Mouse (Mus musculus): Measurements from ENCODE around the gene Ctla2b. TPM values are rescaled to one million over a fixed set of nuclear protein-coding genes. Genes with fewer than 3 reads are reported as not detected.

Gene Ctla2b
- 6.6 TPM for polyA plus RNA-seq (2014; fragmentation: Illumina TruSeq; extraction: RNeasy Lipid Tissue Mini Kit (QIAGEN cat#74804); ENCODE audit: low read depth, low replicate concordance)

DNA sequence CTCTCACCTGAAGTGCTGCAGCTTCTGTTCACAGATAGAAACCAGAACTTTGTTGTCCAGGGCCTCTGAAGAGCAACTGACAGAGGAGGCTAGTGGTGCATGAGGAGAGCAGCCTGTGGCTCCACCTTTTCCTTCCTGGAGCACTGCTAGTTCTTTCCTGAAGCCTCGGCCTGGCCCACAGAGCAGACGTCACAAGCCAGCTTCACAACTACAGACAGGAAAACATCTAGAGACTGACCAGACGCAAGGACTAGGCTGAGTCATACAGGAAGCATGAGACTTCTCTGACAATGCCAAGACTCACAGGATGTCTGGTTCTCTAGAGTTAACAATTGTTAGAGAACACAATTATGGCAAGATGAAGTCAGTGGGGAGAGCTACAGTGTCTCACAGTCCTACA lies at the start of gene Ctla2b:
Gene Ctla2b, minus strand, starts transcription at position 120 of the 400 bp plus-strand sequence.

DNA sequence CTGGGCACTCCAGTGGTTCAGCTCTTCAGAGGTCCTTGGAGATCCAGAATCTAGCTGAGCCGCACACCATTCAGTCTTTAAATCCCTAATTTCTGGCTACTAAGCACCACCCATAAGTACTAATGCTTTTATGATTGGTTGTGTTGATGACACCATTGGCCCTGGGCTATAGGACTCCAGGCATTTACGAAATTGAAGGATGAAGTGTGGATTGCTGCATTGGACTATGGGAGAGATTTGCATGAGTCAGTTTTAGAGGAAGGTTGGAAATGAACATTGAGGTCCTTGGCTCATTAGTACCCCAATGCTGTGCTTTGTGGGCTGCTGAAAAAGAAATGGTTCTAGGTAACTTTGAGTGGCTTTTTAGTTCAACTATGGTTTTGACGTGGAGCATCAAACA lies 44.6 kb upstream of the Ctla2b start, which contains the start of gene Tpbpa:
Gene Tpbpa, minus strand, starts transcription at position 101 of the 400 bp plus-strand sequence.

DNA sequence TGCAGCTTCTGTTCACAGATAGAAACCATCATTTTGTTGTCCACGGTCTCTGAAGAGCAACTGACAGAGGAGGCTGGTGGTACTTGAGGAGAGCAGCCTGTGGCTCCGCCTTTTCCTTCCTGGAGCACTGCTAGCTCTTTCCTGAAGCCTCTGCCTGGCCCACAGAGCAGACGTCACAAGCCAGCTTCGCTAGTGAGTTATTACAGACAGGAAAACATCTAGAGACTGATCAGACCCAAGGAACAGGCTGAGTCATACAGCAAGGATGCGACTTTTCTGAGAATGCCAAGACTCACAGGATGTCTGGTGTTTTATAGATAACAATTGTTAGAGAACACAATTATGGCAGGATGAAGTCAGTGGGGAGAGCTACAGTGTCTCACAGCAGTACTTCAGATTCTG lies 39.3 kb upstream of the Ctla2b start, which contains the start of the genes Gm49391 and Ctla2a:
Gene Gm49391, minus strand, starts transcription at position 72 of the 402 bp plus-strand sequence.
Gene Ctla2a, minus strand, starts transcription at position 126 of the 402 bp plus-strand sequence.

DNA sequence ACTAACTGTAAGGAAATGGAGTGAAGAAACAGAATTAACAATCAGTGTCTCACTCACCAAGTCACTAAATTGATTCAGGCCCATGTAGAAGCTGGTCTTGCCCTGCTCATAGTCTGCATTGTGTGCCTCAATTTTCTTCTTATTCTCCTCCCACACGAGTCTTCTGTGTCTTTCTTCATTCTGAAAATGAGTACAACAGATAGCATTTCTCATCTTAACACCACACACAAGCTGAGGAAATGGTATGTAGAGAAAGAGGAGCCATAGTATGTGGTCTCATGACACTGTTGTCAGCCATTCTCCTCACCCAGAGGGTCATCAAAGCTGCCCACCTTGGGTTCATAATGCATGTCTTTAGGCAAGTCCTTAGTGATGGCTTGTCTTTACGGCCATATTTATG lies 38.2 kb upstream of the Ctla2b start, which contains the start of gene Gm49393:
Gene Gm49393, minus strand, starts transcription at position 101 of the 400 bp plus-strand sequence.

GRCm38 (mm10) chr13:60904780-60905179 lies 7.5 kb upstream of the Ctla2b start, which contains the start of gene Tpbpb:
Gene Tpbpb, minus strand, starts transcription at chr13:60904880.

GRCm38 (mm10) chr13:60896794-60897193 lies 453 bp downstream of the Ctla2b start, which contains the start of gene Gm49392:
Gene Gm49392, minus strand, starts transcription at chr13:60896894.

DNA sequence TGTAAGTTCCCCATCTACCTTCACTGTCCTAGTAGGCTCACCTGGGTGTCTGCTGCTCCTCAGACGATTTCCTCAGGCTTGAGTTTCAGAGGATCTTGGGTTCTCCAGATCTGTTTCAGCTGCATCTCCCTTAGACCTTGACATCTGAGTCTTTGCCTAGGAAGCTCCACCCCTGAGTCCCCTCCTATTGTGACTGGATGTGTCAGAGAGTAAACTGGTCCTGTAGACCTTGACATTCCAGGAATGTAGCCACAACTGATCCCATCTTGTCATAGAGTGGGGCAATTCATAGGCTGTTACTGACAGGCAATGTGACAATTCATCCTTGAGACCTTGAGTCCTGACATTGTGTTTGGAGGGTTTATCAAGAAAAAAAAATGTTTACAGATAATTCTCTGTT lies 33.0 kb downstream of the Ctla2b start, which contains the start of gene 4930486L24Rik:
Gene 4930486L24Rik, minus strand, starts transcription at position 195 of the 400 bp plus-strand sequence.

Other genes with a start within 250 kb of the Ctla2b start
- not detected for gene BC051665, start 111.1 kb downstream of the Ctla2b start, polyA plus RNA-seq (2014; fragmentation: Illumina TruSeq; extraction: RNeasy Lipid Tissue Mini Kit (QIAGEN cat#74804); ENCODE audit: low read depth, low replicate concordance)
- not detected for gene Ctsll3, start 94.6 kb downstream of the Ctla2b start, polyA plus RNA-seq (2014; fragmentation: Illumina TruSeq; extraction: RNeasy Lipid Tissue Mini Kit (QIAGEN cat#74804); ENCODE audit: low read depth, low replicate concordance)
- 64.6 TPM for gene 4930486L24Rik, start 33.0 kb downstream of the Ctla2b start, polyA plus RNA-seq (2014; fragmentation: Illumina TruSeq; extraction: RNeasy Lipid Tissue Mini Kit (QIAGEN cat#74804); ENCODE audit: low read depth, low replicate concordance)
- gene Gm49392, start 553 bp downstream of the Ctla2b start, polyA plus RNA-seq (2014; fragmentation: Illumina TruSeq; extraction: RNeasy Lipid Tissue Mini Kit (QIAGEN cat#74804); ENCODE audit: low read depth, low replicate concordance): 0.99 TPM
- not detected for gene Tpbpb, start 7.4 kb upstream of the Ctla2b start, polyA plus RNA-seq (2014; fragmentation: Illumina TruSeq; extraction: RNeasy Lipid Tissue Mini Kit (QIAGEN cat#74804); ENCODE audit: low read depth, low replicate concordance)
- gene Gm49393, start 38.1 kb upstream of the Ctla2b start, polyA plus RNA-seq (2014; fragmentation: Illumina TruSeq; extraction: RNeasy Lipid Tissue Mini Kit (QIAGEN cat#74804); ENCODE audit: low read depth, low replicate concordance): 295 TPM
- 13.1 TPM for gene Gm49391, start 39.1 kb upstream of the Ctla2b start, polyA plus RNA-seq (2014; fragmentation: Illumina TruSeq; extraction: RNeasy Lipid Tissue Mini Kit (QIAGEN cat#74804); ENCODE audit: low read depth, low replicate concordance)
- 52.9 TPM for gene Ctla2a, start 39.2 kb upstream of the Ctla2b start, polyA plus RNA-seq (2014; fragmentation: Illumina TruSeq; extraction: RNeasy Lipid Tissue Mini Kit (QIAGEN cat#74804); ENCODE audit: low read depth, low replicate concordance)
- not detected for gene Tpbpa, start 44.5 kb upstream of the Ctla2b start, polyA plus RNA-seq (2014; fragmentation: Illumina TruSeq; extraction: RNeasy Lipid Tissue Mini Kit (QIAGEN cat#74804); ENCODE audit: low read depth, low replicate concordance)
- not detected for gene Ctsj, start 108.5 kb upstream of the Ctla2b start, polyA plus RNA-seq (2014; fragmentation: Illumina TruSeq; extraction: RNeasy Lipid Tissue Mini Kit (QIAGEN cat#74804); ENCODE audit: low read depth, low replicate concordance)
- not detected for gene Ctsq, start 143.2 kb upstream of the Ctla2b start, polyA plus RNA-seq (2014; fragmentation: Illumina TruSeq; extraction: RNeasy Lipid Tissue Mini Kit (QIAGEN cat#74804); ENCODE audit: low read depth, low replicate concordance)